Mouse (Mus musculus): ENCODE measurements around the gene Cant1. TPM values are rescaled to one million over a fixed set of nuclear protein-coding genes. Genes with fewer than 3 reads are reported as not detected.
"Not testable (repeated sequence)": the region's sequence is repeated elsewhere in the genome, so short reads cannot be mapped to it uniquely, and the experiment has no call there.

Gene Cant1
- polyA plus RNA-seq, 1 experiment = 28.2 TPM

GRCm38 (mm10) chr11:118378656-118379055, 40.2 kb downstream of the Cant1 start:
- no peak overlapping the region for H3K4me3 ChIP-seq (ENCODE audit: insufficient read depth, low read length)
- no peak overlapping the region for H3K27ac ChIP-seq (ENCODE audit: insufficient read depth, low read length)
- TF ChIP-seq CTCF (IDR thresholded peaks at IDR 0.05; ENCODE audit: borderline replicate concordance, insufficient read depth, low read length) (no peak), POLR2A (IDR thresholded peaks at IDR 0.05; ENCODE audit: low read depth, low read length) (no peak)
- H3K4me1 ChIP-seq (ENCODE audit: control insufficient read depth, insufficient read depth, low read length) = 0 out of 2 replicates have a peak, but pooled peaks cover 3% of the 10 kb centered on the region

DNA sequence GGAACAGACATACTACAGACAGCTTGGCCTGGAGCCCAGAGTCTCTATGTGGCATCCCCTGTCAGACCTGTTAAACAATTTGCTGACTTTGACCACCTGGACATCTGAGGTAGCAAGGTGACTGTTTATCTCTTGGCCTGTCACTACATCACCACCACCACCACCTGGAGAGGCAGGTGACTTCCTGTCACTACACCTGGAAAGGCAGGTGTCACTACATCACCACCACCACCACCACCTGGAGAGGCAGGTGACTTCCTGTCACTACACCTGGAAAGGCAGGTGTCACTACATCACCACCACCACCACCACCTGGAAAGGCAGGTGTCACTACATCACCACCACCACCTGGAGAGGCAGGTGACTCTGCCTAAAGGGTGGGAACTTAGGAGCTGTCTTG, 42.6 kb downstream of the Cant1 start:
- H3K4me1 ChIP-seq (ENCODE audit: control insufficient read depth, insufficient read depth, low read length); H3K4me3 ChIP-seq (ENCODE audit: insufficient read depth, low read length); H3K27ac ChIP-seq (ENCODE audit: insufficient read depth, low read length): not testable (repeated sequence)

DNA sequence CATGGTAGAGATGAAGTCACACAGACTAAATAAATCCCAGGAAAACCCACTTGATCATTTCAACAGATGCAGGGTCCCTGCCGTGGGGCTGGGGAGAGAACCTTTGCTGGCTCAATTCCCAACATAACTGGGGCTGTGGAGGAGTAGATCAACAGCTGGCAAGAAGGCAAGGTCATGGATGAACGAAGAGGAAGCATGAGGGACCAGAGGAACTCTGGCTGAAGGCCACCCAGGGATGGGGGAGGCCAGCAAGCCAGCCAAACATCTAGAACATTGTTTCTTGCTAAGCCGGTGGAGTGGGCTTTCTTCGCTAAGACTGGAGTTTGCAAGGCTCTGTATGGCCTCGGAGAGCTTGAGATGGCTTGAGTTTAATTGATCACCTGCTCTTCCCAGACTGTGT, 43.0 kb downstream of the Cant1 start:
- no peak for TF ChIP-seq POLR2A (IDR thresholded peaks at IDR 0.05; ENCODE audit: low read depth, low read length)
- no peak for TF ChIP-seq CTCF (IDR thresholded peaks at IDR 0.05; ENCODE audit: borderline replicate concordance, insufficient read depth, low read length)
- Histone ChIP-seq H3K4me1 (ENCODE audit: control insufficient read depth, insufficient read depth, low read length) (peaks cover 7% of the 10 kb centered on the region; the same call in 1 of the 2 replicates), H3K27ac (ENCODE audit: insufficient read depth, low read length) (no peak overlapping the region), H3K4me3 (ENCODE audit: insufficient read depth, low read length) (no peak overlapping the region)

- TF ChIP-seq CTCF (IDR thresholded peaks at IDR 0.05; ENCODE audit: borderline replicate concordance, insufficient read depth, low read length) = no peak
- TF ChIP-seq POLR2A (IDR thresholded peaks at IDR 0.05; ENCODE audit: low read depth, low read length) = no peak
- no peak overlapping the region for H3K27ac ChIP-seq (ENCODE audit: insufficient read depth, low read length)
- H3K4me3 ChIP-seq (ENCODE audit: insufficient read depth, low read length) = no peak overlapping the region
- H3K4me1 ChIP-seq (ENCODE audit: control insufficient read depth, insufficient read depth, low read length) = peaks cover 7% of the 10 kb centered on the region; the same call in 1 of the 2 replicates
Observed at GRCm38 (mm10) chr11:118375461-118375860, 43.4 kb downstream of the Cant1 start.

GRCm38 (mm10) chr11:118375006-118375405, 43.9 kb downstream of the Cant1 start:
- peaks cover 7% of the 10 kb centered on the region; the same call in 1 of the 2 replicates for H3K4me1 ChIP-seq (ENCODE audit: control insufficient read depth, insufficient read depth, low read length)
- no peak overlapping the region for H3K27ac ChIP-seq (ENCODE audit: insufficient read depth, low read length)
- TF ChIP-seq CTCF (IDR thresholded peaks at IDR 0.05; ENCODE audit: borderline replicate concordance, insufficient read depth, low read length) (no peak), POLR2A (IDR thresholded peaks at IDR 0.05; ENCODE audit: low read depth, low read length) (no peak)

GRCm38 (mm10) chr11:118374506-118374905, 44.4 kb downstream of the Cant1 start:
- H3K4me1 ChIP-seq (ENCODE audit: control insufficient read depth, insufficient read depth, low read length) = peaks cover 7% of the 10 kb centered on the region; the same call in 1 of the 2 replicates
- no peak for TF ChIP-seq POLR2A (IDR thresholded peaks at IDR 0.05; ENCODE audit: low read depth, low read length)
- H3K4me3 ChIP-seq (ENCODE audit: insufficient read depth, low read length) = no peak overlapping the region

More at GRCm38 (mm10) chr11:118375006-118375405, 43.9 kb downstream of the Cant1 start:
- H3K4me3 ChIP-seq (ENCODE audit: insufficient read depth, low read length) = no peak overlapping the region

GRCm38 (mm10) chr11:118372641-118373040, 46.2 kb downstream of the Cant1 start:
- Histone ChIP-seq H3K4me1 (ENCODE audit: control insufficient read depth, insufficient read depth, low read length) (peaks cover 5% of the 10 kb centered on the region; the same call in 1 of the 2 replicates), H3K27ac (ENCODE audit: insufficient read depth, low read length) (no peak overlapping the region), H3K4me3 (ENCODE audit: insufficient read depth, low read length) (no peak overlapping the region)
- no peak for TF ChIP-seq CTCF (IDR thresholded peaks at IDR 0.05; ENCODE audit: borderline replicate concordance, insufficient read depth, low read length)

More at GRCm38 (mm10) chr11:118374506-118374905, 44.4 kb downstream of the Cant1 start:
- no peak overlapping the region for H3K27ac ChIP-seq (ENCODE audit: insufficient read depth, low read length)

- Histone ChIP-seq H3K4me3 (ENCODE audit: insufficient read depth, low read length) (no peak overlapping the region), H3K27ac (ENCODE audit: insufficient read depth, low read length) (no peak overlapping the region), H3K4me1 (ENCODE audit: control insufficient read depth, insufficient read depth, low read length) (peaks cover 6% of the 10 kb centered on the region; the same call in 1 of the 2 replicates)
- TF ChIP-seq POLR2A (IDR thresholded peaks at IDR 0.05; ENCODE audit: low read depth, low read length) = no peak
- TF ChIP-seq CTCF (IDR thresholded peaks at IDR 0.05; ENCODE audit: borderline replicate concordance, insufficient read depth, low read length) = no peak
Observed at GRCm38 (mm10) chr11:118371876-118372275, 47.0 kb downstream of the Cant1 start.

DNA sequence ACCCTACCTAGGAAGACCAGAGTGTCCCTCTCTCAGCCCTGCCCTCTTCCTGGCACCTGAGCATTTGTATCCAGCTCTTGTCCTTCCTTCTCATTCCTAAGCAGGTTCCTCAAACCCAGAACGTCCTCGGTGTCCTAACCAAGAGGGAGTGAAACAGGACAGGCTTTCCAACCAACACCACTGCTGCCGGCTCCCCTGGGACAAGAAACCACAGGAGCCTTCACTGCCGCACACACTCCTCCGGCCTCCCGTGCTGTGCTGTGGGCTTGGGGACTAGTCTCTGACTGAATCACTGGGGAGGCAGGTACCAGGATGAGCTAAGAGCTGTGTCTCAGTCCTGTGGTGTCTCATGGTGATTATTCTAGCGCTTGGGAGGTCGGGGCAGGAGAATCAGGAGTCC, 49.2 kb downstream of the Cant1 start:
- TF ChIP-seq POLR2A (IDR thresholded peaks at IDR 0.05; ENCODE audit: low read depth, low read length) (no peak), CTCF (IDR thresholded peaks at IDR 0.05; ENCODE audit: borderline replicate concordance, insufficient read depth, low read length) (no peak)
- no peak overlapping the region for H3K4me3 ChIP-seq (ENCODE audit: insufficient read depth, low read length)
- peaks cover 24% of the 10 kb centered on the region for H3K4me1 ChIP-seq (ENCODE audit: control insufficient read depth, insufficient read depth, low read length)
- H3K27ac ChIP-seq (ENCODE audit: insufficient read depth, low read length) = no peak overlapping the region

GRCm38 (mm10) chr11:118369251-118369650, 49.6 kb downstream of the Cant1 start:
- Histone ChIP-seq H3K27ac (ENCODE audit: insufficient read depth, low read length) (no peak overlapping the region), H3K4me3 (ENCODE audit: insufficient read depth, low read length) (no peak overlapping the region), H3K4me1 (ENCODE audit: control insufficient read depth, insufficient read depth, low read length) (peaks cover 27% of the 10 kb centered on the region)
- no peak for TF ChIP-seq POLR2A (IDR thresholded peaks at IDR 0.05; ENCODE audit: low read depth, low read length)
- TF ChIP-seq CTCF (IDR thresholded peaks at IDR 0.05; ENCODE audit: borderline replicate concordance, insufficient read depth, low read length) = no peak

GRCm38 (mm10) chr11:118368330-118368729, 50.6 kb downstream of the Cant1 start:
- Histone ChIP-seq H3K4me1 (ENCODE audit: control insufficient read depth, insufficient read depth, low read length) (peaks cover 36% of the 10 kb centered on the region), H3K4me3 (ENCODE audit: insufficient read depth, low read length) (no peak overlapping the region), H3K27ac (ENCODE audit: insufficient read depth, low read length) (no peak overlapping the region)
- TF ChIP-seq CTCF (IDR thresholded peaks at IDR 0.05; ENCODE audit: borderline replicate concordance, insufficient read depth, low read length) = no peak
- TF ChIP-seq POLR2A (IDR thresholded peaks at IDR 0.05; ENCODE audit: low read depth, low read length) = no peak

Measured in embryonic fibroblast, embryonic 13.5 days (primary cell).